Mouse (Mus musculus) Patski (cell line): ENCODE results near the gene Esr1. TPM values are rescaled to one million over a fixed set of nuclear protein-coding genes. Genes with fewer than 3 reads are reported as not detected.

Experiments
- ATAC-seq: fragments of 100-300 bp; one replicate; pipeline ENCODE4 v1.8.0; 2021
- CTCF ChIA-PET: fragments of 350-600 bp; sonication (Branson Sonifier 250); formaldehyde crosslinking; loops from one replicate; lab custom pipeline; 2022; ENCODE audit warnings: inconsistent platforms; lab: Charles Lee
- POLR2A ChIA-PET: fragments of 350-600 bp; sonication (Branson Sonifier 250); formaldehyde crosslinking; loops from one replicate; lab custom pipeline; 2022; ENCODE audit warnings: antibody characterized with exemption, inconsistent platforms; lab: Charles Lee
- DNase-seq: peaks from one replicate; pipeline ENCODE4 v3.0.0-alpha.2; 2011; ENCODE audit warnings: low read depth, low spot score
- H3K27me3 ChIP-seq: fragments of 371-371 bp; one replicate; pipeline ENCODE4 v1.5.1; 2021
- CTCF ChIP-seq: fragments of 100-300 bp; IDR thresholded peaks from one replicate; pipeline ENCODE4 v1.5.1; 2021
- in situ Hi-C: fragments of 300-500 bp; cut with MboI; formaldehyde crosslinking; loops from 3 replicates; pipeline ENCODE4 v1.11.1; 2018; ENCODE audit warnings: low pct_unique_long_range_greater_than_20kb, mixed read lengths
- polyA plus RNA-seq: library from polyadenylated mRNA; unstranded; gene quantifications from one replicate; pipeline ENCODE4 v1.2.3, GENCODE M21; 2021

Gene Esr1
- 0.18 TPM for polyA plus RNA-seq

GRCm38 (mm10) chr10:4611386-4612155 lies at the start of gene Esr1:
Gene Esr1, plus strand, starts transcription at chr10:4611593.
- ATAC-seq (no peak), DNase-seq (no peak)
- ChIA-PET POLR2A (interaction anchor here (0.7 kb wide), 1 partner anchor 271 kb away, joined by 3 read pairs; no protein-coding TSS in a partner anchor), CTCF (interaction anchor here (0.6 to 1.2 kb wide), 5 partner anchors 13 to 550 kb away, joined by 3 read pairs; no protein-coding TSS in a partner anchor)
- no peaks in the 10 kb centered on the region for H3K27me3 ChIP-seq
- TF ChIP-seq CTCF: no peak
- in situ Hi-C loops: loop anchor here (25.0 kb wide), 1 partner anchor 624 kb away; no protein-coding TSS in a partner anchor

GRCm38 (mm10) chr10:4565148-4565547 lies 46.2 kb upstream of the Esr1 start:
- ChIA-PET CTCF (interaction anchor here (0.8 to 1.0 kb wide), 2 partner anchors 10 to 20 kb away, joined by 3 read pairs; no protein-coding TSS in a partner anchor), POLR2A (no interaction called here)
- TF ChIP-seq CTCF: no peak
- in situ Hi-C loops: no loop called here
- H3K27me3 ChIP-seq: no peaks in the 10 kb centered on the region
- no peak for ATAC-seq
- DNase-seq: no peak

GRCm38 (mm10) chr10:4570778-4571177 lies 40.6 kb upstream of the Esr1 start:
- DNase-seq (no peak), ATAC-seq (no peak)
- ChIA-PET CTCF (no interaction called here), POLR2A (no interaction called here)
- no peaks in the 10 kb centered on the region for H3K27me3 ChIP-seq
- in situ Hi-C loops: no loop called here
- TF ChIP-seq CTCF: no peak

- H3K27me3 ChIP-seq: peaks cover 4% of the 10 kb centered on the region
- no peak for DNase-seq
- in situ Hi-C loops: no loop called here
- POLR2A ChIA-PET: no interaction called here
- TF ChIP-seq CTCF: no peak
- ATAC-seq: no peak
- CTCF ChIA-PET: no interaction called here
Measured at GRCm38 (mm10) chr10:4571304-4571703, 40.1 kb upstream of the Esr1 start.

- no peak for TF ChIP-seq CTCF
- POLR2A ChIA-PET: no interaction called here
- peaks cover 8% of the 10 kb centered on the region for H3K27me3 ChIP-seq
- DNase-seq (no peak), ATAC-seq (no peak)
- in situ Hi-C loops: no loop called here
- CTCF ChIA-PET: no interaction called here
Measured at GRCm38 (mm10) chr10:4581905-4582304, 29.5 kb upstream of the Esr1 start.

GRCm38 (mm10) chr10:4586691-4587090 lies 24.7 kb upstream of the Esr1 start:
- ChIA-PET CTCF (no interaction called here), POLR2A (interaction anchor here (0.6 kb wide), 1 partner anchor 677 kb away, joined by 3 read pairs; no protein-coding TSS in a partner anchor)
- ATAC-seq: no peak
- in situ Hi-C loops: no loop called here
- no peak for DNase-seq
- TF ChIP-seq CTCF: no peak
- H3K27me3 ChIP-seq: no peaks in the 10 kb centered on the region

- no peaks in the 10 kb centered on the region for H3K27me3 ChIP-seq
- ChIA-PET CTCF (no interaction called here), POLR2A (no interaction called here)
- no peak for DNase-seq
- peak; percentile 35 for ATAC-seq
- in situ Hi-C loops: no loop called here
- TF ChIP-seq CTCF: no peak
Measured at GRCm38 (mm10) chr10:4589576-4589975, 21.8 kb upstream of the Esr1 start.

GRCm38 (mm10) chr10:4590956-4591355 lies 20.4 kb upstream of the Esr1 start:
- CTCF ChIA-PET: no interaction called here
- POLR2A ChIA-PET: no interaction called here
- TF ChIP-seq CTCF: no peak
- in situ Hi-C loops: no loop called here
- H3K27me3 ChIP-seq: no peaks in the 10 kb centered on the region
- ATAC-seq (no peak), DNase-seq (no peak)

- ATAC-seq (no peak), DNase-seq (no peak)
- CTCF ChIA-PET: interaction anchor here (0.9 to 1.6 kb wide), 6 partner anchors 10 to 568 kb away, joined by 3 to 4 read pairs (median 3); no protein-coding TSS in a partner anchor
- H3K27me3 ChIP-seq: no peaks in the 10 kb centered on the region
- in situ Hi-C loops: no loop called here
- peak; percentile 45 for TF ChIP-seq CTCF
- POLR2A ChIA-PET: no interaction called here
Measured at GRCm38 (mm10) chr10:4593828-4594227, 17.6 kb upstream of the Esr1 start.

GRCm38 (mm10) chr10:4597211-4597610 lies 14.2 kb upstream of the Esr1 start:
- ATAC-seq (no peak), DNase-seq (no peak)
- no peak for TF ChIP-seq CTCF
- in situ Hi-C loops: loop anchor here (5.0 kb wide), 1 partner anchor 565 kb away; no protein-coding TSS in a partner anchor
- CTCF ChIA-PET: interaction anchor here (1.0 kb wide), 1 partner anchor 15 kb away, joined by 3 read pairs; no protein-coding TSS in a partner anchor
- POLR2A ChIA-PET: no interaction called here
- H3K27me3 ChIP-seq: no peaks in the 10 kb centered on the region
